Mouse (Mus musculus): Measurements from ENCODE around the gene Gpc3. TPM values are rescaled to one million over a fixed set of nuclear protein-coding genes. Genes with fewer than 3 reads are reported as not detected.
A peak's percentile ranks its signal among the peaks of the same experiment; 100 is the strongest.
"Not testable (repeated sequence)": the region's sequence is repeated elsewhere in the genome, so short reads cannot be mapped to it uniquely, and the experiment has no call there.

Gpc3 gene
- total RNA-seq, 2 experiments from 2014 or later = 8.2 to 9.0 TPM

DNA sequence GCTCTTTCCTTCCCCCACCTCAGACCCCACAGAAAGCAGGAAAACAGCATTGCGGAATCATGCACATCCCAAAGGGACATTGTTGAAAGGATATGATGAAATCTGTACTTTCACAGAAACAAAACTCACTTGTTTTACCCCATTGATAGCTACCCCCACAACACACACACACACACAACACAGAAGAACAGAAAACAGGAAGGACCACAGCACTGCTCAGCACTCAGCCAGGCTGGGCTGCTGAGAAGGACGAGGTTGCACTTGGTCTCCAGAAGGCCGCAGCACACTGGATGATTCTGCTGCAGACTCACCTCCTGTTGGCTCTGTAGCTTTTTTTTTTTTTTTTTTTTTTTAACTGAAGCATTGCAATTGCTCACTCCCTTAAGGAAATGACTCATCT, 193.9 kb downstream of the Gpc3 start:
- no peak for DNase-seq (ENCODE audit: low spot score in 2 of 2)

DNA sequence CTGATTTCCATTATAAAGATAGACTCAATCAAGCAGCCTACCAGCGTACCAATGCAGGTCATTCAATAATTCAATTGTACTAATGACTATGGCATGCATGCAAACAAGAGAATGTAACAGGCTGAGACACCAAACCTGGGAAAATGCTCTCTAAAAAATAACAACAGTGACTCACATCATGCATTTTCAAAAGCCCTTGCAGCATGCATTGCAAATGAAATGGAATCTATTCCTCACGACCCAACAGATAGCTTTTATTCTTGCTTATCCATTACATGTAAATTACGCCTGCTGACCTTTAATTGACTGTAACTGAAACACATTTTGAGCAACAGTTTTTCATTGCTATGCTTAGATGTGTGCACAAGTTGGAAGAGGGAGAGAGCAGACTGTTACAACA, 200.8 kb downstream of the Gpc3 start:
- DNase-seq (ENCODE audit: low spot score in 2 of 2) = no peak

DNA sequence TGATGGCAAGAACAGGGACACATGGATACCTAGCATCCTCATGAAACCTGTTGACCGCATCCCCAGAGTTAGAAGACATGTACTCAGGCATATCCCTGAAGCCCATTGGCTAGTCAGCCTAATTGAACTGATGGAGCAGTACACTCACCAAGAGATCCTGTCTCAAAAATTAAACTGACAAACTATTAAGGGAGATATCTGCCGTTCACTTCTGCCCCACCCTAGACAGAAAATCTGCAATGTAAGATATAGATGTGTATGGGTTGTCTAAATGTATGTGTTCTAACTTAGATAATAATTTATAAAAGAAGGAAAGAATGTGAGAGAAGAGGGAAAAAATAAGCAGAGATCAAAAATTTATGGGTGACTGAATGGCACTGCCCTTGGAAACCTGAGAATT, 212.6 kb downstream of the Gpc3 start:
- DNase-seq (ENCODE audit: low spot score in 2 of 2) = no peak

DNA sequence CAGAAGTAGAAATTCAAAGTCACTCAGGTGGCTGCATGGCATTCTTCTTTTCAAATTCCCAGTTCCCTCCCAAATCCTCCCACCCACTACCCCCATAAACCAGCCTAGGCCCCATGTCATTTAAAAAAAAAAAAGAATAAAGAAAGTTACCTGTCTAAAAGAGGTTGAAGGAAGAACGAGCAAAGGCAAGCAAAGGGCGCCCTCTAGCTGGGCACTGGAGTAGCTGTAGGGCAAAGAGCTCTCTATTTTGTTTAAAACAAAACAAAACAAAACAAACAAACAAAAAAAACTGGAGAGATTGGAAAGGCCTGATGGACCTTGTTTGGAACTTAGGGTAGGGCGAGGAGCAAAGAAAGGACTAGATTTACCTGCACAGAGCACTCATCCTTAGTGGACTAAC, 238.6 kb downstream of the Gpc3 start:
- DNase-seq (ENCODE audit: low spot score in 2 of 2) = peak in 1 of 2 experiments; percentile 14

DNA sequence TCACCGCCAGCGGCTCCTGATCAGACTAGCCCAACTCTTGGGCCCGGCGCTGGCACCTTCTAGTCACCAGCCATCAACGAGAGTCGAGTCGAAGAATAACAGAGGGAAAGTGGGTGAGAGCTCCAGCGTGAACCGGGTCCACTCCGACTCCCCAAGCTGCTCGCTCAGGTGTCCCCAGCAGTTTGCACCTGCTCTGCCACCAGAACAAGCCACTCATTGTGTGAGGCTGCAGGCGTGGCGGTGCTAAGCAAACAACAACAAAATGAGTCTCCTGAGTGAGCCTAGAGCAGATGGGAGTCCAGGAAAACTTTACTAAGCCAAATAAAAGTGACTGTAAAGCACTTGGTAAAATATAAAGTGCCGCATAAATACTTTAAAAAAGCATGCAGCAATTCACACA, 239.5 kb downstream of the Gpc3 start:
- no peak for DNase-seq (ENCODE audit: low spot score in 2 of 2)

DNA sequence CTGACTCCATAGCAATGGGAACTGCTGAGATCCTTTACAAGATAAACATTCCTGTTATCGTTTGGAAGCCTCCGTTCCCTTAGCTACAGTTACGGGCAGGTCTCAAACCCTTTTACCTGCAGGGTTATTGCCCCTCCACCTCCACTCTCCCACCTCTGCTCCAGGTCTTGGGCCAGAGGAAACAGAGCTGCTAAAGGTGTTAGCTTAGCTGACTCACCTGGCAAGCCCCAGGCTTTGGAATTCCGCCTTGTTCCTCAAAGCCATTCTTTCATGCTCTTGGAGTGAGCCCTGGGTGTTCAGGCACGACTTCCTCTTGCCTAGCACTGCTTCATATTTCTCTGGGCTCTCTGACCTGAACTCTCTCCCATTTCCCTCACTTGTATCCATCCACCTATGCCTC, 241.3 kb downstream of the Gpc3 start:
- DNase-seq (ENCODE audit: low spot score in 2 of 2) = no peak

DNA sequence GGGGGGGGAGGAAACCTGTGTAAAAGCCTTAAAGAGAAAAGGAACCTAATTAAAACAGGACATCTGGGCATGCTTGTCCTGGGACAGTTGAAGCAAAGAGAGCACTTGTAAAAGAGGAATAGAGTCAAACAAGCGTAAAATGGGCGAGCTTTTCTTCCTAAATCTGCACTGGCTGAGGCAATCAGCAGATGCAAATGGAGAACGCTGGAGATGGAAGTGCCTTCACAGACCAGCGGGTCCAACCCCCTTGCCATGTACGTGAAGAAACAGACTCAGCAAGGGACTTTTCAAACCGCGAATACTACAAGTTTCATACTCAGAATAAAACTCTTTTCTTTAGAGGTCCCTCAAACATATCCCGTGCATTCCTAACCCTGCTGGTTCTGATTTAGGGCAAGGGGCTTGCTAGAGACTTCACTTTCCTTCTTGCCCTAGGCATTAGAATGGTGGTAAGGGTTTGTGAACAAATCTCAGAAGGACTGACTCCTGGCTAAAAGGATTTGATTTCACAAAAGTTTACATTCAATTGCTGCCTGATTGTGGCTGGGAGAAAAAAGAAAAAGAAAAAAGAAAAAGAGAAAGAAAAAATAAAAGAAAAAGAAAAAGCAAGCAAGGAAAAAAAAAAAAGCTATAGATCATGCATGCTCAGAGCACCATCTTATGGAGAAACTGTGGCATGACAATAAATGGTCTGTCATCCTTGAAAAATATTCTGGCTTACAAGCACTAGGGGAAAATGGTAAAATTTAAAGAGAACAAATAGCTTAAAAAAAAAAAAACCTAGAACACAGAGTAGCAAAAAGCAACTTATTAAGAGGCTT, 243.6 kb downstream of the Gpc3 start:
- DNase-seq (ENCODE audit: low spot score in 2 of 2) = peak in 1 of 2 experiments; percentile 15

DNA sequence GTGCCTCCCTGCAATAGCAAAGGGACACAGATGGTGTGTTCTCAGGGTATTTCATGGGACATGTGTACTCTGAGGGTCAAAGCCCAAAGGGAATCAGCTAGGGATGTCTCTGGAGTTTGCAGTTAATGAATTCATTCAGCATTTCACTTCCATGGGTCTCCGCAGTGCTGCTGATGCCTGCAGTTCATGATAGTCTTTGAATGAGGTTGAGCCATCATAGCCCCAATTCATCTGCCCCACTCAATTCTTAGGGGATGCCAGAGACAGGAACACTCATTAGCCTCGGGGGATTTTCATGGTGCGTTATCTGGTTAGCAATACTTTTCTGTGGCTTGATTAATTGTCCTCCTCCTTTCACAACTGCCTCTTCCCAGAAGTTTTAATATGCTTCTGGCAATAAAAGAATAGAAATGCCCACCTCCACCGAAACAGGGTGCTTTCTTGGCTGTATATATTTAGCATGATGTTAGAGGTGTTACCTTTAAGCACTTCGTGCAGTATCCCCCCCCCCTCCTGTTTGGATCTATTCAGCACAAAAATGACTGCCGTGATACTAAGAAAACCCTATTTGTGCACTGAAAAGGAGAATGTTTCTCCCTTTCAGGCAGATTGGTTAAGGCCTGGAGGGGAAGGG, 244.3 kb downstream of the Gpc3 start:
- DNase-seq (ENCODE audit: low spot score in 2 of 2) = no peak

DNA sequence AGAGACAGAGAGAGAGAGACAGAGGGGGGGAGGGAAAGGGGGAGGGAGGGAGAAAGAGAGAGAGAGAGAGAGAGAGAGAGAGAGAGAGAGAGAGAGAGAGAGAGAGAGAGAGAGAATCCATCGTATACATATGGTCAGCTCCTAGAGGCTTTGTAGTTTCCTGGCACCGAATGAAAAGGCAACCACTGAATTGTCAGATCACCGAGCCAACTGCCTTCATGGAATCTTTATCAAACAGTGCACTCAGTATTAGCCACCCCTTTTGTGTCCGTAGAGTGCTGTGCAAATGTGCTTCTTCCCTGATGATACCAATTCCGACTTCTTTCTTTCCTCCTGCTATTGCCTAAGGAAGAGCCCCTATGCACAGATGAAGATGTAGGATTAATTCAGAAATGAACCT, 246.9 kb downstream of the Gpc3 start:
- no peak for DNase-seq (ENCODE audit: low spot score in 2 of 2)

DNA sequence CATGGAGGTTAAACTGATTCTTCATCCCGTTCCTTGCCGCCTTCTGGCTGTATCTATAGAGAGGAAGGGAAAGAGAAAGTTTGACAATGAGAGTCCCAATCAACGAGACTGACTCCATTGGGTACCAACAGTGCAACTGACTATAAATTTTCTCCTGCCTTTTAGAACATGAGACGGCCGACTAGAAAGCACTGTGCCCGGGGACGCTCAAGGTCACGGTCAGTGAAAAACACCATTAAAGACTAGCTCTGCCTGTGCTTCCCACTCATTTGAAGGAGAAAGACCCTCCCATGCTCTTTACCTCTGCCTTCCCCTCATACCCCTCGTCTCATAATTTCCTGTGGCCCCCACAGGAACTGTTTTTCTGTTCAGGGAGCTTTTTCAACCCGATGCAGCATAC, 248.0 kb downstream of the Gpc3 start:
- no peak for DNase-seq (ENCODE audit: low spot score in 2 of 2)

DNA sequence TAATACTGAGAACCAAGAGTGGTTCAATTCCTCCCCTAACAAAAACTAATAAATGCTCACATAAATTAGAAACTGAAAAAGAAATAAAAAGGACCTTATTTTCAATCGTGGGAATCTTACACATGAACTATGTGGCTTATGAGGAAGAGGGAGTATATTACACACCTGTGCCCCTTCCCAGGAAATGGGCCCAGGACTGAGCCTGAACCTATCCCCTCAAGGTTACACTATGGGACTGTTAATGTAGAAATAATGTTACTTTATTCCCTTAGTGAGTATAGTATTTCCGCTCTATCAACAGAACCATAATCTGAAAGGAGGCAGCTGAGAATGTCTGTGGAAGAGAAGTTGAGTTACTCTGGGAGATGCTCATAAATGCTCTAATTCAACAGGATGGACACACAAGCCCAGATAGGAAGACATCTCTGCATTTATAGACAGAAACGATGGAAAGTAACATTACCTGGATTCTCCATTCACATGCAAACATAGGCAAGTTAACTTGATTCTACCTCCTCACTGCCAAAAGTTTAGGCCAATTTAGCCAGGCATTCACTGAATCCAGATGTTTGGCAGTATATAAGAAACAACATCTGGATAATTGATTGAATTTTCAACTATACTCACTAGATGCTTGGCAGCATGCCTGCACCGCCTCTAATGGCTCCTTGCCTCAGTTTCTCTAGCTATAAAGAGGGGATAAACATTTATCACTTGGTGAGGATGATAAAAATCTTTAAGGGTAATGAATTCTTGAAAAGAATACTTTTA, 251.3 kb downstream of the Gpc3 start:
- DNase-seq (ENCODE audit: low spot score in 2 of 2) = no peak

DNA sequence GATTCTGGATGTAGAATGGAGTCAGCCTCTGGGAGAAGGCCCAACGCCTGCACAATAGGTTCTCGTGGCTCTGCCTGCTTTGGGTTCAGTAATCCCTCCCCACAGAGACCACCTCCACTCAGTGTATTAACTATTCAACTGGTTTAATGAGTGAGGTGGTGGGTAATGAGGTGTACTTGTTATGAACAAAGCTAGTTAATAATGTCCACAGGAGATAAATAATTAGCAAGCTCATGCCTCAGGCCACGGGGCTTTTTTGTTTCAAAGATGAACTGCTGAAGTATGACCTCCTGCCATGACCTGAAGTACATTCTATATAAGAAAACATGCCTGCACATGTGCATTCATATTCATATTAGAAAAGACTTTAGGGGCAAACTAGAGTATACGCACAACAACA, 260.8 kb downstream of the Gpc3 start:
- DNase-seq (ENCODE audit: low spot score in 2 of 2) = no peak

DNA sequence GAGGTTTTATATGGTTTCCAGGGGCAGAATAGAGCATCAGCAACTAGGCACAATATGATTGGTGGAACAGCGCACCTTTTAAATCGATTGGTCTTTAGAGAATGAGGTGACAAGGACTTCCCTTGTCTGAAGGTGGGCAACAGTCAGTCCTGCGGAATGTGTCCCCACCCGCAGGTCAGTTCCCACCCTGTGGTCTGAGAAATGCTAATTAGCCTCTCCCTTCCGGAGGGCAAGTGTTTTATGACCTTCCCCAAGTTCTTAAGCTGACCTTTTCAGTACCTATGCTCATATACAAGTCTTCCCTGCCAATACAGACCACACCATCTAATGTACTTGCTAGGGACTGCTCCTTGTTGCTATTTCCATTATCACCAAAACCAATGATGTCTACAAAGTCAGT, 263.1 kb downstream of the Gpc3 start:
- DNase-seq (ENCODE audit: low spot score in 2 of 2) = not testable (repeated sequence)

DNA sequence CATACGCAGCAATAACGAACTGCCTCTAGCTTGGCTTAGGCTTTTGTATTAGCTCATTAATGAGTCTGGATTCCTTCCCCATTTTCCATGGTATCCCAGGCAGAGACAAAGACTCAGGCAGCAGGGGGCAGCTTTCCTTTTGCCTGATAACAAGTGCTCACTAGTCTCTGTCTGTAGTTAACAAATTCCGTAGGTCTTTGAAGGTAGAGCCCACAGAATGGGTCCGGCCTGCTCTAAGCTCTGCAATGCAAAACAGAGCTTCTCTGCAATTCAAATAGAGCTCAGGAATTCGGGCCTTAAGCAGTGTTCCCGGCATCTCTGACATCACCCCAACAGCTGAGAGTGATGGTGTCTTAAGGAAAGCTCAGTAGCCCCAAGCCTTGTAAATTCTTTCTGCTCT, 265.0 kb downstream of the Gpc3 start:
- DNase-seq (ENCODE audit: low spot score in 2 of 2) = no peak

DNA sequence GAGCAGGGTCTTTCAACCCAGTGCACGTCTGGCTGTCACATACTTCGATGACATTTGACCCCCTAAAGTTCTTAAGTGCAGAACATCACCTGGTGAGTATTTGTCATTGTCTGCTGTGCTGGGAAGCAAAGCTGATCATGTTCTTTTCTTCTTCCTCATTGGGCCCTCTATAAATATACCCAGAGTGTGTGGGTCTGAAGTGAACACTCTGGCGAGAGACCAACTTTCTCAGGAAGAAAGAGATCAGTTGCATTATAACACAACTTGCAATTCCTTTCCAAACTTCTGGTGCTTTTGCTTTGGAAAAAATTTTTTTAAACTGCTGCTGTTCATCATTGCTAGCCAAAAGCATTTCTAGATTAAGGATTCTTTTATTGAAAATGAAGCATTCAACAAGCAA, 269.7 kb downstream of the Gpc3 start:
- peak in 1 of 2 experiments; percentile 9 for DNase-seq (ENCODE audit: low spot score in 2 of 2)

DNA sequence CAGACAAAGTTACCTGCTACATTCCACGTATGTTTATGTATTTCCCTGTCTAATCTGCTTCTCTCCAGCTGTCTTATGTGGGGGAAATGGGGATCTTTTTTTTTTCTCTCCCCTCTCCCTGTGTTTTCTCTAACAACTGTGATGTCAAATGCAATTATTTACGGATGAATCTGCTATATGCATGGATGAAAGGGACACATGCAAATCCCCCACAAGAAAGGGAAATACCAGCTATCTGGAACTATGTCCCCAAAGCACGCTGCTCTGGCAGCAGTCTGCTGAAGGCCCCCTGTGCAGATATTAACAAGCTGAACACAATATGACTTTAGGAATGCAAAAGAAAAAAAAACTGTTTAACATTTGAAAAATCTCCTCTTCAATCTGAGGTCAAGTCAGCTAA, 273.5 kb downstream of the Gpc3 start:
- DNase-seq (ENCODE audit: low spot score in 2 of 2) = no peak

DNA sequence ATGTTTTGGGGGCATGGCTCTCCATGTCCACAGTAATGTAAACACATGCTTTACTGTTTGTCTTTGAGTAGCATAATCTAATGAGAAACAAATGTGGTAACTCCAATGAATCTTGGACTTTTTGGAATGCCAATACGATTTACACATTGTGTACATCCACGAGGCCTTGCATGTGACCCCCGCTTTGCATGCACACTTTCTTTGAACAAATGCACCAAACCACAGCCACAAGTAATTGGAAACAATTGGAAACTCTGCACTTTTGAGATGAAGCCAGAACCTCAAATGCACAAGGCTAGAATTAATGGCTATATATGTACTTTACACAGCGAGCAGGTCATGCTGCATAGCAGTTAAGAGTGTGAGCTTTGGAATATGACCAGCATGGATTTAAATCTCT, 292.0 kb downstream of the Gpc3 start:
- DNase-seq (ENCODE audit: low spot score in 2 of 2) = no peak

DNA sequence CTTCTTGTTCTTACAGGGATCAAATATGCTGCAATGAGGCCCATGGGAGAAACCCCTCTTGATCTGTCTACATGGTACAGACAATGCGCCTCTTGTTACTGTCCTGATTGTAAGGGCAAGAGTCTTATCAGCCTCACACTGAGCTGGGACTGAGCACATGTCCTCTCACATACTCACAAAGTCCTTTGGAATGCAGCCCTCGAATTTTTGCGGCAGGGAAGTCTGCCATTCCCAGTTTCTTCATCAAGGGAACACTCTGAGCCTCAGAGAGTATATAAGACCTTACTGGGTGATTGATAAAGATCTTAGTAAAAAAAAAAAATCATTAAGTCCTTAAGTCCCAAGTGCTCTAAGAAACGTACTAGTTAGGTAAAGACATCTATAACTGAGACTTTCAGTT, 293.1 kb downstream of the Gpc3 start:
- no peak for DNase-seq (ENCODE audit: low spot score in 2 of 2)

DNA sequence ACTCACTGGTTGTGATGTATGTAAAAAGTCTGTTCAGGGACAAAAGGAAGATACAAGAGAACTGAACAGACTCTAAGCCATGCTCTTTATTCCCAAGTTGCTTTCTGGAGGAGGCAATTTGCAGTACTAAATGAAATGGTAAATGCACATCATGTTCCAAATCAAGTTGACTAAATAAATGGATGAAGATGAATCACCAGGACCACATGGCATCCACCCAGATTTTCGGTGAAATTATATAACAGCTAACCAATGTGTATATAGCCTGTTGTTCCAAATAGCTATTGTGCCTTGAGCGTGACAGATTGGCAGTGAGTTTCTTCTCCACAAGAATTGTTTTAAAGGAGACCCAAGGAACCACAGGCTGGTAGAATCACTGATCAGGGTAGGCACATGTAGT, 302.8 kb downstream of the Gpc3 start:
- DNase-seq (ENCODE audit: low spot score in 2 of 2) = peak; percentile 33 to 83

DNA sequence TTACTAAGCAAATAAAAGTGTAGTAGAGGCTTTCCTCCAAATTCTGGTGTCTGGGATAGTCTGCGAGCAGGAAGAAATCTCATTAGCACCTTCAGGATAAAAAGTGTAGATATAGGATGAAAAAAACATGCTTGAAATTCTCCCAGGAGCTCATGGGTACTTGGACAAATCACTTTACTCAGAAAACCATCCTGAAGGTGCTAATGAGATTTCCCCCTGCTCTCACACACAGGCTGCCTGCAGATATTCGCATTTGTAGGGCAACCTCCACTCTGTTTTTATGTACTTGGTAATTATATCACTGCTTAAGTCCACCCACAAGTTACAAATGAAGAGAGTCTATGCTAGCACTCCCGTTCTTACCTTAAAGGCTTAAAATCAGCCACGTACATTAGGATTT, 308.5 kb downstream of the Gpc3 start:
- DNase-seq (ENCODE audit: low spot score in 2 of 2) = no peak

DNA sequence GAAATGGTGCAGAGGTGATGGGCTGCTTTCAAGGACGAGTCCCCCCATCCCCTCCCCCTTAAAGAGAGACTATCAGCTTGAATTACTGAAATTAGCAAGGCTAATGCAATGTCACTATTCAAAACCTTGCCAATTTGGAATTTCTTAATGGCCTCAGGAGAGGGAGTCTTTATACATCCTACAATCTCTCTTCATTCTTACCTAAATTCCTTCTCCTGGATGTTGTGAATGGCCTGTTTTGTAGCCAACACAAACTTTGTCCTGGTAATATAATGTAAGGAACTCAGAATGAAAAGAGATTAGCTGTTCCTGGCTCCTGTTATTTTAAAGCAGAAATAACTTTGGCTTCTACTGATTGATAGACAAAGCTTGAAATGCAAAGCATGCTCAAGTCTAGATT, 325.0 kb downstream of the Gpc3 start:
- DNase-seq (ENCODE audit: low spot score in 2 of 2) = no peak

DNA sequence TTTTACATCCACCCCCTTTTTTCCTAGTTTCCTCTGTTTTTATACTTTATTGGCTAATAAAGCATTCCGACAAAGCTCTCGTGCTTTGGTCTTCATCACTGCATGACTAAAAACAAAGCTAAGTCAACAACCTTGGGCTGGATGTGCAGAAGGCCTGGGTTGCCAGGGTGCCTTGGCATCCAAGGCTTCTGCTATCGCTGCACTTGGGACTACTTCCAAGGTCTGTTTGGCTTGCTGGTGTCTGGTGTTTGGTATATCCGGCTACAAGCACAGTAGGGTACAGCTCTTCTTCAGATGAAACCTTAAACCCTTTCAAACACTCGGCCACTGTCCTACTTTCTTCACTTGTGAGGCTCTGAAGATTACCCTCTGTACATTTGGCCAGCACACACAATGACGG, 325.8 kb downstream of the Gpc3 start:
- no peak for DNase-seq (ENCODE audit: low spot score in 2 of 2)

Measured in layer of hippocampus, adult 18-20 months (tissue).